Mouse (Mus musculus) left cerebral cortex, postnatal 4 days (tissue): Measurements from ENCODE around the gene Cd3g. TPM values are rescaled to one million over a fixed set of nuclear protein-coding genes. Genes with fewer than 3 reads are reported as not detected.
"Not testable (repeated sequence)": the region's sequence is repeated elsewhere in the genome, so short reads cannot be mapped to it uniquely, and the experiment has no call there.

ENCODE experiments used
- DNase-seq: peaks from one replicate; pipeline ENCODE4 v3.0.0-alpha.2; 2022
- intact Hi-C: fragments of 180-260 bp; cut with DNase I; formaldehyde crosslinking; loops from one replicate; pipeline ENCODE4 v1.15.1; 2025
- total RNA-seq, 2 experiments: library from RNA; stranded (reverse); gene quantifications; 2 replicates each; pipeline ENCODE4 v1.2.3; 2021

Cd3g gene
- total RNA-seq, 2 experiments from 2014 or later = not detected

GRCm38 (mm10) chr9:44986976-44987375, 6.7 kb upstream of the Cd3g start:
- intact Hi-C loops = no loop called here
- no peak for DNase-seq

GRCm38 (mm10) chr9:44986242-44986781, 6.1 kb upstream of the Cd3g start:
- intact Hi-C loops = no loop called here
- DNase-seq = no peak

- DNase-seq = no peak
- intact Hi-C loops = no loop called here
Measured at GRCm38 (mm10) chr9:44985721-44986161, 5.5 kb upstream of the Cd3g start.

GRCm38 (mm10) chr9:44983001-44983400, 2.8 kb upstream of the Cd3g start:
- DNase-seq = no peak
- intact Hi-C loops = no loop called here

GRCm38 (mm10) chr9:44982531-44982930, 2.3 kb upstream of the Cd3g start:
- no peak for DNase-seq
- intact Hi-C loops = no loop called here

GRCm38 (mm10) chr9:44982081-44982480, 1.9 kb upstream of the Cd3g start:
- no peak for DNase-seq
- intact Hi-C loops = no loop called here

- no peak for DNase-seq
- intact Hi-C loops = no loop called here
Measured at GRCm38 (mm10) chr9:44981676-44982075, 1.4 kb upstream of the Cd3g start, which contains the start of gene Cd3d. TSS of gene Cd3d (plus strand) at chr9:44981786.

GRCm38 (mm10) chr9:44981104-44981503, 873 bp upstream of the Cd3g start:
- intact Hi-C loops = no loop called here
- no peak for DNase-seq

- DNase-seq = no peak
- intact Hi-C loops = loop anchor here (10.0 kb wide), 1 partner anchor 165 kb away; no protein-coding TSS in a partner anchor
Measured at GRCm38 (mm10) chr9:44979806-44980205, 425 bp downstream of the Cd3g start.

DNA sequence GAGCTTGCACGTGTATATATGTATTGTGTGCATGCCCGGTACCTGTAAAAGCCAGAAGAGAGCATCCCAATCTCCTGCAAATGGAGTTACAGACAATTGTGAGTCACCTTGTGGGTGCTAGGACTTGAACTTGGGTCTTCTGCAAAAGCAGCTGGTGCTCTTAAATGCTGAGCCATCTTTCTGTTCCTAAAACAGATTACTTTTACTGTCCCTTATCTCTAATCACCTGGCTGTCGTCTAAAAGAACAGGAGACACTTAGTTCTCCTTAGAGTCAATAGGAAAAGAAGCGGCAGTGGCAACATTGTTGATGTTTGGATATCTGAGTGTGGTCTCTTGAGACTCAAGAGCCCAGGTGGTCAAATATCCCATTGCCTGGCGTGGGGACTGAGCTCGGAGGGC, 2.4 kb downstream of the Cd3g start:
- intact Hi-C loops = loop anchor here (10.0 kb wide), 1 partner anchor 167 kb away; no protein-coding TSS in a partner anchor
- no peak for DNase-seq

DNA sequence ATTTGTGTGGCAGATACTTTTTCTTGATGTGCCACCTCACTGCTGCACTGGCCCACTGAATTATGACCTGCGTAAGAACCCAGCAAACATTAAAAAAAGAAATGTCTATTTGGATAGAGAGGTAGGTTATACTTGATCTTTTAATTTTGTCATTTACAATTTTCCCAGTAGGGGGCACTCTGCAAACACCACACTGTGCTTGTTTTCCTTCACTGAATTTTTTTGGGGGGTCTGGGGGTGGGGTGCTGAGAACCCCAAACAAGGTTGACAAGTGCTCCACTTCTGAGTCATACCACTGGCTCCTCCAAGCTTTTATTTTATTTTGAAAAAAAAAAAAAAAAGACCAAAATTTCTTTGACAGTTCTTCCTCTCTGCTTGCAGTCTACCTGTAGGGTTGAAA, 10.8 kb downstream of the Cd3g start:
- intact Hi-C loops = loop anchor here (5.0 kb wide), 2 partner anchors 78 to 87 kb away; partner anchors contain the start of gene Kmt2a
- DNase-seq = no peak

GRCm38 (mm10) chr9:44967763-44968162, 12.5 kb downstream of the Cd3g start:
- not testable (repeated sequence) for DNase-seq
- intact Hi-C loops = loop anchor here (5.0 kb wide), 2 partner anchors 80 to 85 kb away; partner anchors contain the start of gene Kmt2a

- DNase-seq = peak; percentile 60
- intact Hi-C loops = loop anchor here (5.0 kb wide), 2 partner anchors 80 to 85 kb away; partner anchors contain the start of gene Kmt2a
Measured at GRCm38 (mm10) chr9:44966815-44967242, 13.4 kb downstream of the Cd3g start.

- no peak for DNase-seq
- intact Hi-C loops = loop anchor here (5.0 kb wide), 2 partner anchors 81 to 84 kb away; partner anchors contain the start of gene Kmt2a
Measured at GRCm38 (mm10) chr9:44965833-44966466, 14.3 kb downstream of the Cd3g start.

GRCm38 (mm10) chr9:44965126-44965832, 15.0 kb downstream of the Cd3g start, which contains the start of gene Ube4a:
TSS of gene Ube4a (minus strand) at chr9:44965600.
- peak; percentile 99 for DNase-seq
- intact Hi-C loops = loop anchor here (5.0 kb wide), 2 partner anchors 82 to 83 kb away; partner anchors contain the start of gene Kmt2a

GRCm38 (mm10) chr9:44954432-44954831, 25.8 kb downstream of the Cd3g start:
- no peak for DNase-seq
- intact Hi-C loops = loop anchor here (5.0 kb wide), 1 partner anchor 127 kb away; no protein-coding TSS in a partner anchor

DNA sequence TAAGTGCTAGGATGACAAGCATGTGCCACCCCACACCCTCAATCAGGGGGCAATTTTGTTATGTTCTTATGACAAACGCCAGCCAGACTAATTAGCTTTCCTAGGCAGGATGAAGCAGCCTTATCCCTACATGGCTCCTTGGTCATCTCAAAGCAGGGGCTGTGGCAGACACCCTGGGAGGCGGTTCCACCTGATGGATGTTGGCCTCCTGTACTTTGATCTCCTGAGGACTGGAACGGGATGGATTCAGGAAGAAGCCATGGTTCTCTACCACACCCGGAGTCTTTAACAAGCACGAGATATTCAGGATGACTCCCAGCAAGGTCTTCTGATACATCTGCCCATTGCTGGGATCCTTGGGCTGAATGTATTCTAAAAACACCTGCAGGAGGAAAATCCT, 32.4 kb downstream of the Cd3g start:
- no peak for DNase-seq
- intact Hi-C loops = no loop called here

- intact Hi-C loops = no loop called here
- no peak for DNase-seq
Measured at GRCm38 (mm10) chr9:44946185-44946695, 34.0 kb downstream of the Cd3g start.

DNA sequence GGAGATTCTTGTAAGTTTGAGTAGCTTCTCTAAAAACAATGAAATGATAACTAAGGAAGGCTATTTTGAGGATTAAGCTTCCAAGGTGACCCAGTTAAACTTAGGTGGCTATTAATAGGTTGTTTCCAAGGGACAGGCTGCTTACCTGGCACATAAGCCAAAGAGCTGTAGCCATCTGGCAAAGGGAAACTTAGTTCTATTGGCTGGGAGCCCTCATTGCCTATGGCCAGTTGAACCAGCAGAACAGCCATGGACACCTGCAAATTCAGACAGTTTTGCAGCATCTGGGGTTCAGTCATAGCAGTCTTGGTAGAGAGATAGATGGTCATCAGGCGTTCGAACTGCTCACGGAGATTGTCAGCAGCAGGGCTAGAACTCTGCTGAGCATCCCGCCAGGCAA, 37.8 kb downstream of the Cd3g start:
- intact Hi-C loops = no loop called here
- DNase-seq = no peak

GRCm38 (mm10) chr9:44941756-44942155, 38.5 kb downstream of the Cd3g start:
- intact Hi-C loops = no loop called here
- no peak for DNase-seq

- intact Hi-C loops = loop anchor here (5.0 kb wide), 1 partner anchor 84 kb away; no protein-coding TSS in a partner anchor
- DNase-seq = no peak
Measured at GRCm38 (mm10) chr9:44921543-44921942, 58.7 kb downstream of the Cd3g start.
